Mouse (Mus musculus) E14TG2a.4 (cell line): ENCODE data around the gene Chd9.
"Not testable (repeated sequence)": the region's sequence is repeated elsewhere in the genome, so short reads cannot be mapped to it uniquely, and the experiment has no call there.

ENCODE experiments used
- H3K27me3 ChIP-seq: 2 replicates; pipeline ENCODE4 v1.6.1; 2014; ENCODE audit warnings: low read length, control low read depth; ENCODE audit not compliant: insufficient read depth
- H3K36me3 ChIP-seq: 2 replicates; pipeline ENCODE4 v1.6.1; 2014; ENCODE audit warnings: low read length, control low read depth; ENCODE audit not compliant: insufficient read depth
- H3K4me1 ChIP-seq: replicated peaks from 2 replicates; pipeline ENCODE4 v1.6.1; 2014; ENCODE audit warnings: low read depth, low read length, control low read depth
- H3K4me3 ChIP-seq: replicated peaks from 2 replicates; pipeline ENCODE4 v1.5.1; 2014; ENCODE audit warnings: mild to moderate bottlenecking, low read length
- H3K9me3 ChIP-seq: 2 replicates; pipeline ENCODE4 v1.6.1; 2014; ENCODE audit warnings: low read length, control low read depth
- CTCF ChIP-seq: conservative IDR thresholded peaks from 2 replicates; pipeline ENCODE4 v1.5.1; 2014; ENCODE audit warnings: low read length
- NANOG ChIP-seq: IDR thresholded peaks from 2 replicates; pipeline ENCODE4 v1.6.1; 2014; ENCODE audit warnings: borderline replicate concordance, low read length, mixed read lengths
- POU5F1 ChIP-seq: IDR thresholded peaks from 2 replicates; pipeline ENCODE4 v1.6.1; 2014; ENCODE audit warnings: low read length, borderline replicate concordance

Gene Chd9

DNA sequence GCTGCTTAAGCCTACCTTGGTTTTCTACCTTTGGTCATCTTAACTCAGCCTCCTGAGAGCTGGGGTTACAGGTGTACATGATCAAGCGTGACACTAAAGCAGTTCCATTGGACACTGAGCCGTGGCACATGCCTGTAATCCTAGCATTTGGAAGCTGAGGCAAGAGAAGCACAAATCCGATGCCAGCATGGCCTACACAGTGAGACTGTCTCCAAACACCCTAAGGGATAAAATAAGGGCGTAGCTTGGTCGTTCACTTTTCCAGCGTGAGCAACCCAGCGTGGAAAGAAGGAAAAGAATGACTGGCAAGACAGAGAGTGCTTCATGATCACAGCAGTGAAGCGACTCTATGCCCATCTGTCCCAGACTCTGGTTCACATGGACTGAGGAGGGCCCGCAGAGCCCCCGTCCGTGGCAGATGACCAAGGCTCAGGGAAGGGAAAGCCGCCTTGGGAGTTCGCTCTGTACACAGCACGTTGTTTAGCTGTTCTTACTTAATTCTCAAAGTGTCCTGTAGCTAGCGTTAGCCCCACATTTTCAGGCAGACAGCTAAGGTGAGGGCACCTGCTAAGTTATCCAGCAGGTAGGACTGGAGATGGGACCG lies 54.0 kb downstream of the Chd9 start:
- H3K4me3 ChIP-seq, result peak overlapping the region; percentile 43
- H3K9me3 ChIP-seq, result no peaks in the 10 kb centered on the region
- TF ChIP-seq POU5F1 (no peak), CTCF (no peak)
- H3K36me3 ChIP-seq, result no peaks in the 10 kb centered on the region
- H3K27me3 ChIP-seq, result no peaks in the 10 kb centered on the region
- peaks cover 70% of the 10 kb centered on the region for H3K4me1 ChIP-seq

DNA sequence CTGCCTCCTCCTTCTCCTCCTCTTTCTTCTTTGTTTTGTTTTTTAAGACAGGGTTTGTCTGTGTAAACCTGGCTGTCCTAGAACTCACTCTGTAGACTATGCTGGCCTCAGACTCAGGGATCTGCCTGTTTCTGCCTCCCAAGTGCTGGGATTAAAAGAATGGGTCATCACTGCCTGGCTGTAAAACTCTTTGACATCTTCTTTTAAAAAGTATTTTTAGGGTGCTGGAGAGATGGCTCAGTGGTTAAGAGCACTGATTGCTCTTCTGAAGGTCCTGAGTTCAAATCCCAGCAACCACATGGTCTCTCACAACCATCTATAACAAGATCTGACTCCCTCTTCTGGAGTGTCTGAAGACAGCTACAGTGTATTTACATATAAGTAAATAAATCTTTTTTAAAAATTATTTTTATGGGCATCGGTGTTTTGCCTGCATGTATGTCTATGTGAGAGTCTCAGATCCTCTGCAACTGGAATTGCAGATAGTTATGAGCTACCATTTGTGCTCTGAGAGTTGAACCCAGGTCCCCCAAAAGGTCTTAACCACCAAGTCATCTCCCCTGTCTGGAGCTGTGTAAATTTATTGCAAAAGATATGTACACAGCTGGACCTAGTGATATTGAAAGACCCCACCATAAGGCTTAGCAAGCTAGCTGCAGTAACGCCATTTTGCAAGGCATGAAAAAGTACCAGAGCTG lies 57.7 kb downstream of the Chd9 start:
- no peak overlapping the region for H3K4me3 ChIP-seq
- peaks cover 36% of the 10 kb centered on the region for H3K4me1 ChIP-seq
- no peaks in the 10 kb centered on the region for H3K36me3 ChIP-seq
- H3K27me3 ChIP-seq, result no peaks in the 10 kb centered on the region
- no peak for TF ChIP-seq NANOG
- no peak for TF ChIP-seq CTCF
- no peak for TF ChIP-seq POU5F1
- no peaks in the 10 kb centered on the region for H3K9me3 ChIP-seq

- not testable (repeated sequence) for H3K9me3 ChIP-seq, H3K4me3 ChIP-seq
- H3K4me1 ChIP-seq, result peaks cover 31% of the 10 kb centered on the region
These were observed 58.2 kb downstream of the Chd9 start for GRCm38 (mm10) chr8:90886369-90886712.

GRCm38 (mm10) chr8:90887328-90887727 lies 59.2 kb downstream of the Chd9 start:
- not testable (repeated sequence) for H3K4me3 ChIP-seq, H3K36me3 ChIP-seq, H3K9me3 ChIP-seq

More at GRCm38 (mm10) chr8:90886369-90886712, 58.2 kb downstream of the Chd9 start:
- H3K27me3 ChIP-seq, H3K36me3 ChIP-seq: not testable (repeated sequence)

DNA sequence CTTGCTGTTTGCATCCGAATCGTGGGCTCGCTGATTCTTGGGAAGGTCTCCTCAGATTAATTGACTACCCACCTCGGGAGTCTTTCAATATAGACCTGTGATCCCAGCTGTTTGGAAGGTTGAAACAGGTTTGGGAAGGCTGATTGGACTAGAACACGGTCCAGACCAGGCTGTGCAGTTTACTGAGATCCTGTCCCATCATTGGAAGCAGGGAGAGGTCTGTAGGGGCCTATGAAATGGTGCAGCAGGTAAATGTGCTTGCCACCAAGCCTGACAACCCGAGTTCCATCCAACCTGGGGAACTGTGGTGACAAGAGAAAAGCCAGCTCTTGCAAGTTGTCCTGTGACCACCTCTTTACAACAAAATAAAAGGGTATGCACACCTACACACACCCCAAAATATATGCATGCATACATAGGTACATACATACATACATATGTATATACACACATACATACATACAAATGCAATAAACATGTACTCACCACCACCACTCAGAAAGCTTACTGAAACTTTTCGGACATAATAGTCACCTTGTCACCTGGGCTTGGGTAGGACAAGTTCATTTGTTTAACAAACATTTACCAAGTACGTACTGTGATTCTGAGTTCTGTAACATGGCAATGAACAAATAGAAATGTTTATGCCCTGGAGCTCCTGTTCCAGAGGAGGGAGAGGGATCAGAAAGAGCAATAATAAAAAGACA lies 63.9 kb downstream of the Chd9 start:
- TF ChIP-seq NANOG (no peak), CTCF (no peak), POU5F1 (no peak)
- H3K36me3 ChIP-seq, result no peaks in the 10 kb centered on the region
- no peak overlapping the region for H3K4me3 ChIP-seq
- peaks cover 43% of the 10 kb centered on the region for H3K4me1 ChIP-seq
- no peaks in the 10 kb centered on the region for H3K9me3 ChIP-seq
- no peaks in the 10 kb centered on the region for H3K27me3 ChIP-seq

More at GRCm38 (mm10) chr8:90887328-90887727, 59.2 kb downstream of the Chd9 start:
- not testable (repeated sequence) for H3K27me3 ChIP-seq
- peaks cover 26% of the 10 kb centered on the region for H3K4me1 ChIP-seq

- H3K4me3 ChIP-seq, result no peak overlapping the region
- peaks cover 48% of the 10 kb centered on the region for H3K4me1 ChIP-seq
- TF ChIP-seq POU5F1 (no peak), NANOG (no peak)
- no peaks in the 10 kb centered on the region for H3K9me3 ChIP-seq
- H3K36me3 ChIP-seq, result no peaks in the 10 kb centered on the region
- no peaks in the 10 kb centered on the region for H3K27me3 ChIP-seq
These were observed 64.4 kb downstream of the Chd9 start for GRCm38 (mm10) chr8:90892579-90892919.

GRCm38 (mm10) chr8:90894231-90894914 lies 66.2 kb downstream of the Chd9 start:
- Histone ChIP-seq H3K27me3 (no peaks in the 10 kb centered on the region), H3K4me3 (peak overlapping the region; percentile 57), H3K36me3 (no peaks in the 10 kb centered on the region), H3K9me3 (no peaks in the 10 kb centered on the region), H3K4me1 (peaks cover 62% of the 10 kb centered on the region)
- TF ChIP-seq CTCF (no peak), POU5F1 (no peak), NANOG (no peak)

DNA sequence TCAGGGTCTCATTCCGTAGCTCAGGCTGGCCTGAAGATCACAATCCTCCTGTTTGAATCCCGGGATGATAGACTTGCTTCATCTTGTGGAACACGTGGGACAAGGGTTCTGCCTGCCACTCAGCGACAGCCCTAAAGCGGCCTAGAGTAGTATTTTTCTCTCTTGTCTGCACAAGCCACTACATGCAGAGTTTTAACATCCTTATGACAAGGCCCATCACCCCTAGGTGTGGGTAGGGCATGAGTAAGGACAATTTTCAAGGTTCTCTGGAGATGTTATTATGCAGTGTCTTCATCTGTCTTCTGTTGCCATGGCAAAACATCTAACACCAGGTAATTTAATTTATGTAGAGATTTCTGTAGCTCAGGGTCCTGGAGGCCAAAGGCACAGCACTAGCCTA lies 69.2 kb downstream of the Chd9 start:
- TF ChIP-seq POU5F1 (no peak), CTCF (no peak), NANOG (no peak)

GRCm38 (mm10) chr8:90898578-90898977 lies 70.4 kb downstream of the Chd9 start:
- H3K36me3 ChIP-seq, result no peaks in the 10 kb centered on the region
- no peaks in the 10 kb centered on the region for H3K27me3 ChIP-seq
- TF ChIP-seq CTCF, result no peak
- peaks cover 78% of the 10 kb centered on the region for H3K4me1 ChIP-seq
- no peaks in the 10 kb centered on the region for H3K9me3 ChIP-seq
- no peak overlapping the region for H3K4me3 ChIP-seq

More for the DNA sequence above, 69.2 kb downstream of the Chd9 start:
- Histone ChIP-seq H3K4me1 (peaks cover 77% of the 10 kb centered on the region), H3K9me3 (no peaks in the 10 kb centered on the region), H3K4me3 (0 out of 2 replicates have a peak overlapping the region, but pooled peaks have one; percentile 8), H3K36me3 (no peaks in the 10 kb centered on the region), H3K27me3 (no peaks in the 10 kb centered on the region)
